Mouse (Mus musculus) ovary, adult 18-20 months (tissue): Measurements from ENCODE around the gene Retnla.
"Not testable (repeated sequence)": the region's sequence is repeated elsewhere in the genome, so short reads cannot be mapped to it uniquely, and the experiment has no call there.

ENCODE experiments used
- DNase-seq: peaks from one replicate; pipeline ENCODE4 v3.0.0; 2022; ENCODE audit warnings: low spot score, mixed read lengths

The Retnla gene

DNA sequence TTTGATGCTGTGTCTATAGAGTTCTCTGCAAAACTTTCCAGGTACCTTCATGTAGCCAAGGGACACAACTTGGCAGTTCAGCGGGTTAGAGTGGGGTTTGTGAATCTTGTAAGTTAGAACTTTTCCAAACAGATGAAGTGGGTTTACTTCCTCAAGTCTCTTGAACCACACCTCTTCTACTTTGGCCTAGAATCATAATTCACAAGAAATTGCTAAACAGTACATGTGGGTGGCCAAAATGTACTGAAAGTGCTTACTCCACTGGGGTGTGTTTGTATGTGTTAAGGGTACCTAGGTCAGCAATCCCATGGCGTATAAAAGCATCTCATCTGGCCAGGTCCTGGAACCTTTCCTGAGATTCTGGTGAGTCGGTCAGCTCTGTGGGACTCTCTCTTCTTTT, at the start of gene Retnla:
TSS of gene Retnla (plus strand) at position 286 of the 400 bp plus-strand sequence.
- no peak for DNase-seq

DNA sequence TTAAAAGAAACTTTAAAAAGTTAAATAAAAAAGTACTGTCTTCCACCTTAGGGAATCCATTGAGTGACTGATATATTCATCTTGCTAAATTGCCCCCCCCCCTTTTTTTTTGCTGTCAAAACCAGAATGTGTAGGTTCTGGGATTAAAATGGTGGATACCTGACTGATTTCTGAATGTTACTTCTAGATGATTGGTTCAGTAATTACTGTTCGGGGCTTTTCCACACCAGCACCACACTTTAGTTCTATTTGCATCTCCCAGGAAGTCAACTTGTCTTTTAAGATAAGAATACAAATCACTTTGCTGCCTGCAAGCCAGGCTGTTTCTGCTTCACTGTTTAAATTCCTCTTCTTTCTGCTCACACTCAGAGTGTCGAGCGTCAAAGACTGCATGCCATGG, 44.1 kb upstream of the Retnla start:
- no peak for DNase-seq

DNA sequence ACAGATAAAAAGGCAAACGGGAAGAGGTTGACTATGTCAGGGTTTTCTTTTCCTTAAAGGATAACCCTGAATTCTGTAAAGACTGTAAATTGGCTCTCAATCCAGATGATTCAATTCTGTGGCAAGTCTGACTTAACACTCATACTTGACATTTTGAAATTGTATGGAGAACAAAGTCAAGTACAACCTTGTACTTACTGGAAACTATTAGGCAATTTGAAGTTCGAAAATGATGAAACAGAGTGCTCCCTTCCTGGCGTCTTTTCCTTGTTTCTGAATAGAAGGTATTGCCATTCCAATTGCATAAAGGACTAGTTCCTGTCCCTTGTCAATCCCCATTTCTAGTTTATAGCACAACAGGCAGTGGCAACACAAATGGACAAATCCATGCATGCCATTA, 42.9 kb upstream of the Retnla start:
- no peak for DNase-seq

DNA sequence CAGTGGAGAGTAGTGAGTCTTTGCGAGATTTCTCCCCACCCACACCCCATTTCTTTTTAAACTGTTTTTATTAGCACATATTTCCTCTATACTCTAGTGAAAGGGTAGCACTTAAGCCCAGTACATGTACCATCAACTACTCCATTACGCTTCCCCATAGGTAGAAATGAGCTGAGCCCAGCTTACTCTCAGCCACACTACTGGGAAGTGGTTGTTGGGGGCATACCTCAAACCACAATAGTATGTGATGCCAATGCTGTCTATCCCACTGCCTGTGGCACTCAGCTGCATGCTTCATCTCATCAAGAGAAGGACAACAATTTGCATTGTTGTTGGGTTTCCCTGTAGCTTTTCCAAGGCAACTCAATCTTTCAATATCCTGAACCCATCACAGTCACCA, 41.4 kb upstream of the Retnla start:
- no peak for DNase-seq

DNA sequence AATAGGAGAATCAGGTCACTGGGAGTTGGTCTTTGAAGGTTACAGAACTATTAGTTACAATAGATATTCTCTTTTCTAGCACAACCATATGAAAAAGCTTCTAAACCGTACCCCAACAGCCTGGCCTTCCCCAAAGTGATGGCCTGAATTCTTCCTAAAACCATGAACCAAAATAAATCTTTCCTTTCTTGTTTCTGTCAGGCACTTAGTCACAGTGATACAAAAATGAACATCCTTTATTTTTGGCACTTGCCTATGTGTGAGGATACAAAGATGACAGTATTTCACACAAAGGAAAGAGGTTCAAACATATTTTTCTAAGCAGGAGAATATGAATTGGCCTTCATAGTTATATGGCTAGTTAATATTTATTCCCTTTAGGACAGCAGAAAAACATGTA, 36.9 kb upstream of the Retnla start:
- no peak for DNase-seq

DNA sequence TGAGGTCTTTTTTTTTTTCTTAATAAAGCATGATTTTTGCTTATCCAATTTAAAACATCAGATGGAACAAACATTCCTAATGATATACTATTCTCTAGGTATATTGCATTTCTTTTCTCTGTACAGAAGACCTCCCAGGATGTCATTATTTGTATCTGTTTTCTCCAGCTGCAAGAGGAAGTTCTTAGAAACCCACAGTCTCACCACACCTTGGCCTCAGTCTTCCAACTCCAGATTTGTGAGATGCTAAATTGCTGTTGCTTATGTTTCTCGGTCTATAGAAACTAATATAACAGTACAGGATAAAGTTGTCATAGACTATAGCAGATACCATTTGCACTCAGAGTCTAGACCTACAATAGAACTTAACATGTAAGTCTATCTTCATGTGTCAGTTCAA, 35.8 kb upstream of the Retnla start:
- no peak for DNase-seq

DNA sequence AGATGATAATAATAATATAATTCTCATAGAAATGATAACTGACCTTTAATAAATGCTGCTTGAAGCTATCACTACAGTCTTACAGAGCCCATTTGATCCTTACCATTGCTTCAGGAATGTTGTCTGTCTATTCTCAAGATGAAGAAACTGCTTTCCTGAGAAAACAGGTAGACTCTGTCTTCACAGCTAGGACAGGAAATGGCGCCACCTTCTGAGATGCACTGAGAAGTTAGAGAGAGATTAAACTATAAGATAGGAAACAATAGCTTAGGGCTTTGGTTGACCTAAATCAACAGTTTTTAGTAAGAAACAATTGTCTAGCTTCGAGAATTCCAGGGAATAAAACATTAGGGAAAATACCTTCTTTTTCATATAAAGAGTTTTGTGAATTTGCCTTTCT, 33.0 kb upstream of the Retnla start:
- no peak for DNase-seq

DNA sequence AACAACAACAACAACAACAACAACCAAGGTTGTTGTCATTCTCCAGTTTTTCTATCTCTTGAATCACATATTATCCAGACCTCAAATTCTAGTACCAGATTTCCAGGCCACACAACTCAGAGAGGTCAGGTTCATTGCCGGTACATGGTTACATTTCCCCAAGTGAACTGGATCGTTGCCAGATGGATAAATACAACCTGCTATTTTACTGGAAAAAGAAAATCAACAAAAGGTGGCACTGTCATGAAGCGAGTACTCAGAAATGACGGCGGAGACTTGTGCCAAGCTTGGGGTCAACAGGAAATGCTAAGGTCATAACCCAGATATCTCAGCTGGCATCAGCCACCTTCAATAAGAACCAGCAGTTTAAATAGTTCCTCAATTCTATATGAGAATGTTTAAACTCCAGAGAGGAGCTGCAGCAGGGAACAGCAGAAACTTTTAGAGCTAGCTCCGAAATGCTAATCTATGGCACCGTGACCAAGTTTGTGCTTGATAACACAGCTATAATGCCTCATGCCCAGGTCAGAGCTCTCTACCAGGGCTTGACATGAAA, 30.4 kb upstream of the Retnla start:
- no peak for DNase-seq

DNA sequence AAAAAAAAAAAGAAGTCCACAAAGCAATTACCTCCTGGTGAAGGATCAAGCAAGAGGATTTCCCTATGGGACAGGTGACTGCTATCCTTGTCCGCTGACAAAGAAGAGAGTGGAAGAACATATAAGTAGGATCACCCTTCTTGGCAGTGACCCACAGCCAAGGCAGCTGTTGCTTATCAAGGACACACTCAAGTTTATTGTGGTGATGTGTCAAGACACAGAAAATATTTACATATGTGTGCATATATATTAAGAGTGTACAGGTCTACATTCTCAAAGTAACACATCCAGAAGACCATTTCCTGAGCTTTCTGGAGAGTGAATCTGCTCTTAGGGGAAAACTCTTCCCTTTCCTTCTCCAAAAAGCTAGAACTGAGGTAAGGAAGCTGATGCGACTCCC, 25.7 kb upstream of the Retnla start, which contains the start of gene Retnlb:
TSS of gene Retnlb (plus strand) at position 162 of the 400 bp plus-strand sequence.
- no peak for DNase-seq

DNA sequence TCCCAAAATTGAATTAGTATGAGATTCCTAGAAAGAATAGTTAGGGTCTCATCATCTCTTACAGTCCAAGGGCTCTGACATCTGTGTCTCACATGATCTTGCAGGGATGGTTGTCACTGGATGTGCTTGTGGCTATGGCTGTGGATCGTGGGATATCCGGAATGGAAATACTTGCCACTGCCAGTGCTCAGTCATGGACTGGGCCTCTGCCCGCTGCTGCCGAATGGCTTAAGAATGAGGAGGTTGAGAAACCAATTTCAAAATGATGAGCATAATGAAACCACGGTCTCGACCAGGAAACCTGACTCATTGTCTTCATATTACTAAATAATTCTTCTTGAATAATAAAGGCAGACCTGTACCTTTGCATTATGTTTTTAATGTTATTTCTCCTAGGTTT, 23.8 kb upstream of the Retnla start:
- no peak for DNase-seq

DNA sequence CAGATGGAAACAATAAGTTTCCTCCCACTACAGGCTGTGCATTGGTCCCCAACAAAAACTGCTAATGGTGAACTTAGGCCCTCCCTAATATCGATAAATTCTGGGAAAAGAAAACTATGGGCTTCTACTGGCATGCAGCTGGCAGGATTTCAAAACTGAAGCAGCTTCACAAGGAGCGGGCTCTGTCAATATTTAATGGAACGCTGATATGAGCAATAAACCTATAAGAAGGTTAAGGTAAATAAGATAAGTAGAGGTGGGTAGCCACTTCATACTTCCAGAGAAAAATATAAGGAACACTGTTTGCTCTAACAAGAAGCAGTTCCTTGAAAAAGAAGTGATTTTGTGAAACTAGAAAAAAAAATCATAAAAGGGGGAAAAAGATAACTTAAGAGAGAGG, 15.9 kb upstream of the Retnla start:
- no peak for DNase-seq

DNA sequence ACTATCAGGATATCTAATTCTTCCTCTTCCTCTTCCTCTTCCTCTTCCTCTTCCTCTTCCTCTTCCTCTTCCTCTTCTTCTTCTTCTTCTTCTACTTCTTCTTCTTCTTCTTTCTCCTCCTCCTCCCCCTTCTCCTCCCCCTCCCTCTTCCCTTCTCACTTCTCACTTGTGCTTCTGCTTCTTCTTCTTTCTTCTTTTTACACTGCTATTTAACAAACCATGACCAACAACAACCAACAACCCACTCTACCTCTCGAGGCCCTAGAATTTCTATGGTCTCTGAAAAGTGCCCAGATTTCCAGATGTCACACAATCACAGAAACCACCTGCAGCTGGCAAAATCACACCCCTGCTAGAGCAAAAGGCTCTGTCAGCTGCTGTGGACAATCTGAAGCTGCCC, 14.7 kb upstream of the Retnla start:
- no peak for DNase-seq

DNA sequence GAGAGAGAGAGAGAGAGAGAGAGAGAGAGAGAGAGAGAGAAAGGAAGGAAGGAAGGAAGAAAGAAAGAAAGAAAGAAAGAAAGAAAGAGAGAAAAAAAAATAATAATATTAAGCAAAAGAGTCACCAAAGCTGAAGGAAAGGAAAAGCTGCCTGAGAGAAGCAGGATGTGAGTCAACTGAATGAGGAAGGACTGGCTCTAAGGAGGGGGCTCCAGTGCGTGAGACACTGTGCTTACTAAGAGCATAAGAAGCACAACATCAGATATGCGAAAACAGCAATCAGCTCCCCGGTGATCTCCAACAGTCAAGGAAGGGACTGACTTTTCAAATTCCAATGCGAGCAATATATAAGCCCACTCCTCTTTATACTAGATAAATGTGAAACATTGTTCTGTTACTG, 13.3 kb upstream of the Retnla start:
- DNase-seq = no peak

DNA sequence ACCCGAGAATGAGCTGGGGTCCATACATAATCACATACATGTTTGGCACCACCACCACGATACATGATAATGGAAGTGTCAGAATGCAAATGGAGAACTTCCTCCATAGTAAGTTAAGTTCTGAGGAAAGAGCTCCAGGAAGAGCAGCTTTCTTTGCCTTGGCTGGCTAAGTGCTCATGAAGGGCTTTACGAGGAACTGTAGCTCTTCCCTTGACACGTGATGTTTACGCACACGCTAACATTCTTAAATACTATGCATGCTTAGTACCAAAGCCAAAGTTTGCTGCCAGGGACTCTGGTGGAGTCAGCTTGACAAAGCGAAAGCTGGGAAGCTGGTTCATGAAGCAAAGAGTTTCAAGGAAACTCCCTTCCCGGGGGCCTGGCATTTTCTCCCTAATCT, 10.3 kb upstream of the Retnla start:
- no peak for DNase-seq

DNA sequence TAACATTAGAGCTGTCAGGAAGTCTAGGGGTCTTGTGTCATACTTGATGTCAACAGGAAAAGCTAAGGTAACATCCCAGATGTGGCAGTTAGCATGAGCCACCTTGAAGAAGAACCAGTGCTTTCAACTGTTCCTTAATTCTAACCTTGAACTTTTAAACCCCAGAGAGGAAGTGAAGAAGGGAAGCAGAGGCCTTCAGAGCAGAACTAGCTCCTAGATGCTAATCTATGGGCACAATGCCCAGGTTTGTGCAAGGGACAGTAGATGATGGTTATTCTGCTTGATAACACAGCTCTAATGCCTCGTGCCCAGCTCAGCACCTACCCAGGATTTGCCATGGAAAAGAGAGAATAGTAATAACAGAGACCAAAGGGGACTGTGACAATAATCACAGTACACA, 8.7 kb upstream of the Retnla start:
- not testable (repeated sequence) for DNase-seq

DNA sequence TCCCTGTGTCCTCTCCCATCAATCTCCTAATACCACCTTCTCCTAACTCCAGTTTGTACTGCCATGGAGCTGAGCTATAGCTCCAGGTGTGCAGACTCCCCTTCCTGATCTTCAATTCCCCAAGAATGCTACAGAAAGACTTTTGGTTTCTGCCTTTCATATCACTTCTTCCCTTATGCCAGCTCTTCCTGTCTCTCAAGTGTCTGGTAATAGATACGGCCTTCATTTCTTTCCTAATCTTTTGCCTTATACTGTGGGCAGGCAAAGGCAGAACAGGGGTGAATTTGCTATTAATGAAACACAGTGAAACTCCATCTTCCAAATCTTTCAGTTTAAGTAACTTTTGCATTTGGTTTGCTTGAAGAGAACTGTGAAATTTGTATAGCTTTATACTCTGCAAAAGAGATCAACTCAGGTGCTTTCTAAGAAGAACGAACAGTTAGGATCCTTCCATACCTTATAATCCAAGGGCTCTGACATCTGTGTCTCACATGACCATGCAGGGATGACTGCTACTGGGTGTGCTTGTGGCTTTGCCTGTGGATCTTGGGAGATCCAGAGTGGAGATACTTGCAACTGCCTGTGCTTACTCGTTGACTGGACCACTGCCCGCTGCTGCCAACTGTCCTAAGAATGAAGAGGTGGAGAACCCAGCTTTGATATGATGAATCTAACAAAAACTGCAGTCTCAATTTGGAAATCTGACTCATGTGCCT, 1.5 kb downstream of the Retnla start:
- no peak for DNase-seq

DNA sequence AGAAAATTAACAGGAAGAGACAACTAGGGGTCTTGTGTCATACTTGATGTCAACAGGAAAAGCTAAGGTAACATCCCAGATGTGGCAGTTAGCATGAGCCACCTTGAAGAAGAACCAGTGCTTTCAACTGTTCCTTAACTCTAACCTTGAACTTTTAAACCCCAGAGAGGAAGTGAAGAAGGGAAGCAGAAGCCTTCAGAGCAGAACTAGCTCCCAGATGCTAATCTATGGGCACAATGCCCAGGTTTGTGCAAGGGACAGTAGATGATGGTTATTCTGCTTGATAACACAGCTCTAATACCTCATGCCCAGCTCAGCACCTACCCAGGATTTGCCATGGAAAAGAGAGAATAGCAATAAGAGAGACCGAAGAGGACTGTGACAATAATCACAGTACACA, 22.7 kb downstream of the Retnla start:
- not testable (repeated sequence) for DNase-seq

DNA sequence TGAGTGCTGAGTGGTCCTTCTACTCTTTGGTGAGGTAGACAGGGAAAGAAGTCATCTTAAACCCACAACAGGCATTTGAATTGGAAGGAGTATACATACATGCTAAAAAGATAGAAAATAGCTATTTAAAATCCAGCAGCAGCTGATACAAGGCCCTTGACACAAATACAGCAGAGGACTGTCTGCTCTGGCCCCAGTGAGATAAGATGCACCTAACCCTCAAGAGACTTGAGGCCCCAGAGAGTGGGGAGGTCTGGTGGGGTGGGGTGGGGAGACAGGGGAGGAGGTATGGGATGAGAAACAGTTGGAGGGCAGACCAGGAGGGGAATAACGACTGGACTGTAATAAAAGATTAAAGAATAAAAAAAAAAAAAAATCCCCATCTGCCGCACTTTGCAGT, 25.3 kb downstream of the Retnla start:
- no peak for DNase-seq

DNA sequence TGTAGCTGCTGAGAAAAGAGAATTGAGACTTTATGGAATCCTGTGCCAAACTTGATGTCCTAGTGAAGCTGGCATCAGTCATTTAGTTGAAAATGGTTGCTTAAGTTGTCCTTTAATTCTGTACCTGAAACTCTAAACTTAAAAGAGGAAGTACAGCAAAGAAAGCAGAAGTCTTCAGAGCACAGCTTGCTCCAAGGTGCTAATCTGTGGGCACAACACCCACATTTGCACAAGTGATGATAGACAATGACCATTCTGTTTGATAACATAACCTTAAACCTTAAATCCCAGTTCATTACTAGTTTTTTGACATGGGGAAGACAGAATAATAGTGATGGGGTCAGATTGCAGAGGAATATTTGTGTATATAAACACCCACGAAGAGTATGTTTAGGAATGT, 26.3 kb downstream of the Retnla start:
- DNase-seq = no peak

DNA sequence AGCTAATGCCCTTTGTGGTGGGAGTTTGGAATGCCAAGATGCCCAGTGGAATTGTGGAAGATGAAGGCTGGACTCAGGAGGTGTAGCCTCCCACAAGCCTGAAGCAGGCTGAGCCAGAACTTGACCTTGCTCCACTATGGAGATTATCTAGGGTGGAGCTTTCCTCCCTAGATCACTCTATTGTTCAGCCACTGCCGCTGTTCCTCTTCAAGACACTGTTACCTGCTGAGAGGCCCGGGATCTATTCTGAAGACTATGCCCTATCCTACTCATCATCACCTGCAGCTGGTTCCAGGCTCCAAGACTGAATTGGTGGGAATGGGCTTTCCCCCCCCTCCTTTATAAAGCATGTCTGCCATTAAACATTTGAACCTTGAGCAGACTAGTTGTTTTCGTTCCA, 27.3 kb downstream of the Retnla start:
- no peak for DNase-seq

DNA sequence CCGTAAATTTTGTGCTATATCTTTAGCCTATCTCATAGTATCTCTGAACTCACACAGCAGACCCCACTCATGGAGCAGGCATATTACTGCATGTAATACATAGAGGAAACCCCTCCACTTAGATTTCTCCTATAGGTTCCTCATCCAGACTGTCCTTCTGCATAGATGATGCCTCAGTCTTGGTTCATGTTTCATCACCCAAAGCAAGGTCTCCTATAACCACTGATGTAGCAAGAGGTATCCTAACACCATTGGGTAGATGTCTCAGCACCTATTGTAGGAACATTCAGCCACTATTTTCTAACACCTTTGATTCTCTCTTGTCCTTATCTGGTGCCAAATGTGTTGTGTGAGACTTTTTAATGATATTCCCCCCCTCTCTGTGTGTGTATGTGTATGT, 29.4 kb downstream of the Retnla start:
- no peak for DNase-seq

DNA sequence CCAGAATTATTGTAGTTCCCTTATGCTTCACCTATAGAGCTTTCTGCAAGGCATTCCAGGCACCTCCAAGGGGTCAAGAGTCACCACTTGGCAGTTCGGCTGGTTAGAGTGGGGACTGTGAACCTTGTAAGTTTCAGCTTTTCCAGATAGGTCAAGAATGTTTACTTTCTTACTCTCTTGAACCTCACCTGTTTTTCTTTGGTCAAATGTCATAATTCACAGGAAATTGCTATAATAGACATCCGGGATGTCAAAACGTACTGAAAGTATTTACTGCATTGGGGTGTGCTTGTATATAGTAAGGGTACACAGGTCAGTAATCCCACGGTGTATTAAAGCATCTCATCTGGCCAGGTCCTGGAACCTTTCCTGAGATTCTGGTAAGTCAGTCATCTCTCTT, 30.0 kb downstream of the Retnla start, which contains the start of gene Retnlg:
TSS of gene Retnlg (plus strand) at position 301 of the 400 bp plus-strand sequence.
- no peak for DNase-seq

DNA sequence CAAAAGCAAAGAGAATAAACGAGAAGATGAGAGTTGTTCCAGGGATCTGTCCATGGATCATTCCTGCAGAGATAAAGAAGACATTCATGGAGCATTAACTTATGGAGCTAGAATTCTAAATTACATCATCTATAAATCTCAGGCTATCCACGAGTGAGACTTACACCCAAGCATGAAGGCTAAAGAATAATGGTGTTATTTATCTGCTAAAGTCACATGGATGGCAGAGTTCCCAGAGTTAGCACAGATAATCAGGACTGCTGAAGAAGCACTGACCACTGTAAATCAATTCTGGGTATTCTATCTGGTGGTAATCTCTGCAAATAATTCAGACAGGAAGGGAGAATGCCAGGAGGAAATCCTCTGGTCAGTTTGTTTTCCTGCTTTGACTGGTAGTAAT, 48.4 kb downstream of the Retnla start:
- no peak for DNase-seq
